Comparison of ENCODE assay signal across 9 mouse cellular contexts in the genomic region with DNA sequence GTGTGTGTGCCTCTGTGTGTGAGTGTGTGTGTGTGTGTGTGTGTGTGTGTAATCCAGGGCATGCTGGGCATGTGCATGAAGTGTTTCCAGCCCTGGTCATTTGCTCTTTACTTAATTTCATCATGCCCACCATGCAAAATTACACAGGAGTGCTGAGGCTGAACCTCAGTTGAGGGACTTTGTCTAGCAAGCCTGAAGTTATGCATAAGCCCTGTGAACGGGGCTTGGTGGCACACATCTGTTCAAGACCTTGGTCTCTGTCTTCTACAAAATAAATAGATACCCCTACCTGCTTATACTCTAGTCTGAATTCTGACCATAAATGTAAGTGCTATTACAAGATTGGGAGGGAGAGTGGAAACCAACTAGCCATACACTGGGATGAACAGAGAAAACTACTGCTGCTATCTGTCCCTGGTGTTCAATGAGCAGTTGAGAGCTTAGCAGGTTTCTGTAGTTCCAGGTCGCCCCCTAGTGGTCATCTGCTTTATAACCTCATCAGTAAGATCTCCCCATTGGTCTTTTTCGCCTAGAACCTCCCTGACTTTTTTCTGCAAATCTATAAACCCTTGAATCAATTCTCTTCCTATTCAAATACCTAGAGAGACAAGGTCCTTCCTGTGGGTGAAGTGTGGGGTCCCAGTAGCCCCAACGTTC. TPM values are rescaled to one million over a fixed set of nuclear protein-coding genes. Genes with fewer than 3 reads are reported as not detected.
A peak's percentile ranks its signal among the peaks of the same experiment; 100 is the strongest.
DNase-seq lines count a peak whose midpoint lies in the region; ATAC-seq and TF ChIP-seq lines count a peak whose summit lies in the region.
"Had no signal": no experiment of that assay in that cellular context is flagged by ENCODE, and none has a peak within 500 bp of the region (broad histone marks: within the 10 kb centered on the region; RNA-seq: fewer than 3 reads in every experiment).

No protein-coding gene starts in this region.

- POLR2A ChIA-PET in Patski (lab: Charles Lee) = interaction anchor here (0.8 kb wide), 1 partner anchor 10 kb away, joined by 3 read pairs; no protein-coding TSS in a partner anchor

- H3K9ac ChIP-seq in hindbrain, embryonic 14.5 days = no peak overlapping the region

- peak; percentile 48 for ATAC-seq in Patski
- ATAC-seq in hindbrain, embryonic 14.5 days (ENCODE audit: low FRiP score) = peak; percentile 79

- H3K27ac ChIP-seq in hindbrain, embryonic 14.5 days = no peak overlapping the region
- H3K27ac ChIP-seq: macrophage had no signal

- H3K36me3 ChIP-seq in hindbrain, embryonic 14.5 days (replicated peaks; ENCODE audit: control insufficient read depth, insufficient read depth) = no peaks in the 10 kb centered on the region

- no peak overlapping the region for H3K4me2 ChIP-seq in hindbrain, embryonic 14.5 days (replicated peaks)

- in situ Hi-C loops in Patski (cut with MboI; ENCODE audit: low pct_unique_long_range_greater_than_20kb) = loop anchor here (5.0 kb wide), 2 partner anchors 132 to 272 kb away; no protein-coding TSS in a partner anchor

- 26% methylated on average over 4 of the region's 4 CpGs for WGBS in hindbrain, embryonic 14.5 days

- H3K4me1 ChIP-seq in hindbrain, embryonic 14.5 days (replicated peaks; ENCODE audit: control insufficient read depth, insufficient read depth, low read length) = no peaks in the 10 kb centered on the region

- no peaks in the 10 kb centered on the region for H3K27me3 ChIP-seq in Patski
- H3K27me3 ChIP-seq in hindbrain, embryonic 14.5 days (ENCODE audit: control insufficient read depth, insufficient read depth, low read length) = no peaks in the 10 kb centered on the region

- CTCF ChIA-PET in Patski (lab: Charles Lee) = interaction anchor here (0.9 to 2.4 kb wide), 4 partner anchors 9 to 160 kb away, joined by 3 to 14 read pairs (median 4); no protein-coding TSS in a partner anchor

- H3K9me3 ChIP-seq in hindbrain, embryonic 14.5 days (ENCODE audit: control insufficient read depth, low read length) = no peaks in the 10 kb centered on the region

- peak; percentile 42 for DNase-seq in Patski (ENCODE audit: low read depth, low spot score)
- peak; percentile 88 for DNase-seq in cerebellum, adult 8-10 months
- peak; percentile 69 to 97 for DNase-seq in frontal cortex, adult 2 months (ENCODE audit: extremely low spot score in 1 of 2, low spot score in 1 of 2)
- DNase-seq in hindbrain, embryonic 14.5 days (ENCODE audit: low spot score) = peak; percentile 91
- DNase-seq in layer of hippocampus, postnatal 10 days (ENCODE audit: low spot score in 2 of 2) = peak; percentile 90 to 91
- peak; percentile 89 for DNase-seq in lung, postnatal 14 days
- DNase-seq in right cerebral cortex, adult 18-20 months = peak; percentile 79
- peak; percentile 84 for DNase-seq in urinary bladder, postnatal 14 days (ENCODE audit: low spot score)

- H3K4me3 ChIP-seq in hindbrain, embryonic 14.5 days (replicated peaks; ENCODE audit: low read length) = no peak overlapping the region

- peak; percentile 90 for TF ChIP-seq CTCF in Patski (IDR thresholded peaks at IDR 0.05)

RNA-seq across cellular contexts. Expression of a gene that starts 19.9 kb away (rescaled TPM):
- polyA plus RNA-seq in Patski (2021) = 419 TPM
- polyA plus RNA-seq in frontal cortex, adult 2 months (2012; rRNA removed) = 153 and 154 TPM in 2 replicates
- polyA plus RNA-seq in hindbrain, embryonic 14.5 days (2014; fragmentation: Nextera tagmentation; extraction: Ambion mirVana) = 144 and 145 TPM in 2 replicates
- total RNA-seq in layer of hippocampus, postnatal 10 days (2021) = 100 to 1,000 TPM; 192 to 208 TPM

RNA-seq across cellular contexts. Expression of a gene that starts 36.7 kb away (rescaled TPM):
- polyA plus RNA-seq in Patski (2021) = 0.14 TPM
- polyA plus RNA-seq in frontal cortex, adult 2 months (2012; rRNA removed) = 1.6 TPM in 2 replicates
- polyA plus RNA-seq in hindbrain, embryonic 14.5 days (2014; fragmentation: Nextera tagmentation; extraction: Ambion mirVana) = 7.5 and 8.3 TPM in 2 replicates
- 1 to 10 TPM; 3.6 to 3.9 TPM for total RNA-seq in layer of hippocampus, postnatal 10 days (2021)
